Mouse (Mus musculus) adrenal gland, adult 10 weeks (tissue): ENCODE results near the gene Zc3h14. TPM values are rescaled to one million over a fixed set of nuclear protein-coding genes. Genes with fewer than 3 reads are reported as not detected.

Experiments used
- polyA plus RNA-seq: library from polyadenylated mRNA; stranded (reverse); fragments of 350-450 nt; fragmentation: Illumina TruSeq; extraction: RNeasy Lipid Tissue Mini Kit (QIAGEN cat#74804); gene quantifications from one replicate; pipeline ENCODE4 v1.2.3, GENCODE M21; 2014; ENCODE audit warnings: low read depth, low replicate concordance

Gene Zc3h14
- polyA plus RNA-seq = 252 TPM

DNA sequence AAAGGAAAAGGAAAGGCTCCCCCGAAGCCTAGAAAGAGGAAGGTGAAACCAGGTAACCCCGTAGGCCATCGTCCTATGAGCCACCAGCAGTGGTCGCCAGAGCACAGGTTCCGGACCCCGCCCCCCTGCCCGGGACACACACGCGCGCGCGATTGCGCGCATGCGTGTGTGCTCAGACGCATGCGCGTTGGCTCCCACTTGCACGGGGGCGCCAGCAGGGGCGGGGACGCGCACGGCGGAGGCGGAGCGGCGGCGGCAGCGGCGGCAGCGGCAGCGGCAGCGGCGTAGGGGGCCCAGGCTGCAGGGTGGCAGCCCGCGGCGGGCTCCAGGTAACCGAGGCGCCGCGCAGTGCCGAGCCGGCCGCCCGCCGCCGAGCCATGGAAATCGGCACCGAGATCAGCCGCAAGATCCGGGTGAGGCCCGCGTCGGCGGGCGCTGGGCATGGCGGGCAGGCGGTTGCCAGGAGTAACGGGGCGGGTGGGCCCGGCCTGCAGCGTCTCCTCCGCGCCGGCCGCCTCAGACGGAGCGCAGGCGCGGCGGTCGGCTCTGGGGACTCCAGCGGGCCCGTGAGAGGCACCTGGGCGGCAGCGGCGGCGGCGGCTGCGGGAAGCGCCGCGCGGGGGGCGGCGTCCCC lies at the start of gene Zc3h14:
Zc3h14 (plus strand) TSS at position 219 of the 634 bp plus-strand sequence.

DNA sequence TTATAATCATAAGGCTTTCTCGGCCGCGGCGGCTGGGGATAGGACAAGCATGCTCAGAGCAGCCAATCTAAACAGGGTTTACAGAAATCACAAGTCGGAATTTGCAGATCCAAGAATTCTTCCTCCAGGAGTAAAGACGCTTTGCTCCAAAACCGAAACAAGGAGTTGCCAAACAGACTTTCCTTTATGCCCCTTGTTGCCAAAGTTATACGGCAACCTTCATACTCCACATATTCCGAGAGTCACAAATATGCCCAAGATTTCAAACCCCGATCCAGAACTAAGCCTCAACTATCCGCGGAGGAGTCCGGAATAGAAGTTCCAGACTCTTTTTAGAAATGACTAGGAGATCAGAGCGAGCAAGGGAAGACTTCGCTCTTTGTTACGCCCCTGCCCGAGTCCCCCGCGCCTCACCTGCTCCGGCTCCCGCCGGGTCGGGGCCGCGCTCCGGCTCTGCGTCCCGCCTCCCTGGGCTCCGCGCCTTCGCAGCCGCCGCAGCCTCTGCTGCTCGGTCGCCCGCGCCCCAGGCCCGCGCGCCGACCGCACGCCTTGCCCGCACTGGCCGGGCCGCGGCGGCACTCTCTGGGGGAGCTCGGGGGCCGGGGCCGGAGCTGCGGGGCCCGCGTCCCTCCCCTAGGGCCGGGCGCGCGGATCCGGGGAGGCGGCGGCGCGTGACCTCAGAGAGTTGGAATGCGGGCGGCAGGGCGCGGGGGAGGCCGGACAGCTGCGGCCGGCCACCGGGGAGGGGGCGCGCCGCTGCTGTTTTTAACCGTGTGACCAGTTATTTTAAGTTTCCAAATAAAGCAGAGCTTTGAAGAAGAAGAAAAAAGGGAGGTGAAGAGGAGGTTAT lies 9.6 kb upstream of the Zc3h14 start, which contains the start of gene Ptpn21:
Ptpn21 (minus strand) TSS at position 455 of the 850 bp plus-strand sequence.

Other genes with a start within 250 kb of the Zc3h14 start
- not detected for gene Kcnk10, start 168.7 kb upstream of the Zc3h14 start, polyA plus RNA-seq
- gene Spata7, start 118.8 kb upstream of the Zc3h14 start, polyA plus RNA-seq = 12.3 TPM
- gene Ptpn21, start 9.6 kb upstream of the Zc3h14 start, polyA plus RNA-seq = 23.5 TPM
- gene Eml5, start 154.5 kb downstream of the Zc3h14 start, polyA plus RNA-seq = 44.8 TPM
- 38.7 TPM for gene Ttc8, start 173.6 kb downstream of the Zc3h14 start, polyA plus RNA-seq